Mouse (Mus musculus): ENCODE data around the gene Haus4. TPM values are rescaled to one million over a fixed set of nuclear protein-coding genes. Genes with fewer than 3 reads are reported as not detected.

Gene Haus4
- total RNA-seq, 4 experiments from 2014 or later, result 3.0 to 4.7 (median 3.4) TPM

DNA sequence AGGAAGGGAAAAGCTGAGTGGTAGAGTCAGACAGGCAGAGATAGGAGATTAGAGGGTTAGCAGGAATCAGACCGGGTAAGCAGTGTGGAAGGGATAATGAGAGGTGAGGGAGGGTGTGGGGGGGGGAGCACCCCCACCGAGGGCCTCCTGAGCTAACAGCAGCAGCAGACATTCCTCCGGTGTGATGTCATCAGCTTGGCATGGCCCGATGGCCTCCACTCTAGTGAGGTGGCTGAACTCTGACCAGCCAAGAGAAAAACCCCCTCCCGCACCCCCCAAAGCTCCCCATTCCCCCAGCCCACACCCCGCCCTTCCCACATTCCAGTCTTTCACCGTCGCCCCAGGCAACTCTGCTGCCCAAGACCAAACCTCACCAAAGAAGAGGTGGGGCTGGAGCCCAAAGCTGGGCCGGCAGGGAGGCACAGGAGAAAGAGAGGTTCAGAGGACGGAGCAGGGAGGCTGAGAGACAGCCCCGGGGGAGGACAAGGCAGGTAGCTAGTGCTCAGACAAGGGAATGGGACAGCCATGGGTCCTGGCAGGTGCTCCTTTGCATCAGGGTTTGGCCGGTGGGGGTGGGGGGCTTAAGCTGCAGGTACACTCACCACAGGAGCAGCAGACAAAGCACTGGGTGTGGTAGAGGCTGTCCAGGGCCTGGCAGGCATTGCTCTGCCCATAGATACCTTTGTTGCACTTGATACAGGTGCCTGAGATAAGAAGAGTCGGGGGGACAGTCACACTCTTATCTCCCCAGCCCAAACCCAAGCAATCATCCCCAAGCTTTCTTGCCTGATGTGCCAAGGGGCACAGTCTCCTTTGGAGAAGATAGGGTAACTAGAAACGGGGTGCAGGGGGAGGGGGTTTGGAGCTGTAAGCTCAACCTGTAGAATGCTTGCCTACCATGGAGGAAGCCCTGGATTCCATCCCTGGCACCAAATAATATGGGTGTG, 18.6 kb upstream of the Haus4 start:
- DNase-seq (ENCODE audit: low spot score in 2 of 2), result no peak

DNA sequence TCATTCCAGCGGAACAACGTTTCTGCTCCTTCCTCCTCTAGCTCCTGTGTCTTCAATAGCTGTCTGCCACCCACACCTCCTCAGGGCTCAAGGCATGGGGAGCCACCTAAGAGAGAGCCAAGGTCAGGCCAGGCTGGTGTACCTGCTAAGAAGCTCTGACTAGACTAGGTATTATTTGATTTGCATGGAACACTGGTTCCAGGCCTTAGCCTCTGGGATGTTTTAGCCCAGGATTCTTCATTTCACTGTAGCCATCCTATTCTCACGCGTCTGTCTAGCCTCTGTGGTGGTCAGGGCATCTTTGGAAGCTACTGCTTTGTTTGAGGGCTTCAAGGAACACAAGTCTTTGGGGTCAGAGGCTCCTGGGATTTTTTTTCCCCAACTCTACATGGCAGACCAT, 17.7 kb upstream of the Haus4 start:
- DNase-seq (ENCODE audit: low spot score in 2 of 2), result no peak

DNA sequence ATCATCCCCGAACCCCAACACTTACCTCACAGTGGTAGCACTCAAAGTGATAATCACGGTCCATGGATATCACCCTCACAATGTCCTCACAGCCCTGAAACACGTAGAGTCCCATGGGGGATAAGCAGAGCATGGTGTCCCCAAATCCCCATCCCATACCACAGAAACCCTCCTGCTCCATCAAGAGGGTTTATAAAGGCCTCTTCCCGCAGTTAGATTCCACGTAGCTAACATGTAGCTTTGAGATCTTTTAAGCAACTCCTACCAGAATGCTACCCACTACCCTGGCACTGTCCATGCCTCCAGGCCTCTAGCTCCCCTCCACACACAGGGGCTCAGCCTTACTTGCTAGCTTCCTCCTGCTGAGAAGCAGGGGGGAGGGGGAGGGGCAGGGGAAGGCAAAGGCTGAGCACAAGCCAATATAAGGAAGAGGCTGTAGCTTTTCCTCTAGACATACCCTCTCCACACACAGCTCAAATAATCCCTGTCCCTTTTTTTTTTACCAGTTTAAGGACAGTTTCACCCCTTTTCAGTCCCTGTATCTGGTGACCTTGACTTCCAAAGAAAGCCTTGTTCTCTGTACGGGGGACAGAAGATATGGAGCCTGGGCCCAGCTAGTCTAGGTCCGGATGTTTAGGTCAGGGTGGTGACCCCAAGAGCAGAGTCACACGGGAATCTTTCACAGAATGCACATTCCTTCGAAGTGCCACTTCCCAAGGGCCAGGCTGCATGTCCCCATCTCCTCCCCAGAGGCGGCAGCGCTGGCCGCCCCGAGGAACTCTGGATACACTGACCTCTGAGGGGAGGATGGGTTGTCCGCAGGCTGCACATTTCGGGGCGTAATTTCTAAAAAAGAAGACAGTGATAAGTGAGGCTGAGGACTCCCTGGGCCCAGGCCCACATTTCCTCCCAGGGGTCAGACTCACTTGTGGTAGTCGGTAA, 15.3 kb upstream of the Haus4 start:
- no peak for DNase-seq (ENCODE audit: low spot score in 2 of 2)

DNA sequence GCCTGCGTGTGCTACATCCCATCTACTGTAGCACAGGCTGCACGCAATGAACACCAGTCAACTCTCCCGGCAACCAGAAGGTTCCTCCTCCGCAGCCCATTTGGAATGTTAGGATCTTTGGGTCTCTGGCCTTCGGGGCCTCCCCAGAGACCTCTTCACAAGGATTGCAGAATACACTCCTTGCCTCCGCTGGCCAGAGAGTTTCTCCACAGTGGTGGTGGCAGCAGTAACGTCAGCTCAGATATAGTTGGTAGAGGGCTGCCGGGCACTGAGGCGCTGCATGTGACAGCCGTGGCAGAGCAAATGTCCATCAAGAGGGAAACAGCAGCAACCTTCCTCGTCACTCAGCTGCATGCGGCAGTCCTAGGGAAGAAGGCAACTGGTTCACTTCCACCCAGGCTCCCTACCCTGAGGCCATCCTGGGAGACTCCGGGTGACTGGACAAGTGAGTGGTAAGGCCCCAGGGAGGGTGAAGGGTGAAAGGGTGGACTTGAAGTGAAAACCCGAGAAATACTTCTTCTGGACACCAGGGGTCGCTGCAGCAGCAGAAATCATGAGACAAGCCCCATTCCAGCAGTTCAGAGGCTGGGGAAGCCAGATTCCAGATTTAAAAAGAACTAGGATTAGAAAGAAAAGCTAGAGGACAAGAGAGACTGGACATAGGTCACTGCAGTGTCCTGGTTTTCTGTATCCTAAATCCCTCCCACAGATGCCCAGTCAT, 14.4 kb upstream of the Haus4 start:
- peak in 1 of 2 experiments; percentile 66 for DNase-seq (ENCODE audit: low spot score in 2 of 2)

DNA sequence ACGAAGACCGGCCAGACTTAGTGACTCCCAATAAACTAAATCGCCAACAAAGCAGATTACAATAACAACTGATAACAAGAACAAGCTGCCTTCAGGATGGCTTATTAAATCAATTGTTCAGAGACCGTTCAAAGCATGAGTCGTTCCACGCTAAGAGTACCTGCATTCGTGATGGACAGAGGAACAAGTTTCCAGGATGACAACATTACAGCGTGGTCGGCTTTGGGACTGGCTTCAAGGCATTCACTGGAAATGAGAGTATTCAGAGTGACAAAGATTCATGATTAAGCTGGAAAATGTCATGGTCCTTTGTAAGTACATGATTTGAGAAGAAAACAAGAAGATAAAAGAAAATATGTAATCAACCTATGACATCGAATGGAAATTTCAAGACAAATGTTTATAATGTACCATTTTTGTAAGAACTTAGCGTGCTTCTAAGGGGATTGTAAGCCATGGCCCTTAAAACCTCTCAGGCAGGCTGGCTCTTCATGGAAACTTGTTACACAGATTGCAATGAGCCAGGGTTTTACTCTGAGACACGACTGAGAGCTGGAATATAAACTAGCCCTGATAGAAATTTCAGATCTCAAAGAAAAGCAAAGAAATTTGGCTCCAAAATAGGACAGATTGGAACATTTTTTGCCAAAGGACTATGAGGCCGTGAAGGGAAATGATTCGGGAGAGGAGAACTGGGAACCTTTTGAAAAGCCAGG, 6.3 kb upstream of the Haus4 start:
- no peak for DNase-seq (ENCODE audit: low spot score in 2 of 2)

DNA sequence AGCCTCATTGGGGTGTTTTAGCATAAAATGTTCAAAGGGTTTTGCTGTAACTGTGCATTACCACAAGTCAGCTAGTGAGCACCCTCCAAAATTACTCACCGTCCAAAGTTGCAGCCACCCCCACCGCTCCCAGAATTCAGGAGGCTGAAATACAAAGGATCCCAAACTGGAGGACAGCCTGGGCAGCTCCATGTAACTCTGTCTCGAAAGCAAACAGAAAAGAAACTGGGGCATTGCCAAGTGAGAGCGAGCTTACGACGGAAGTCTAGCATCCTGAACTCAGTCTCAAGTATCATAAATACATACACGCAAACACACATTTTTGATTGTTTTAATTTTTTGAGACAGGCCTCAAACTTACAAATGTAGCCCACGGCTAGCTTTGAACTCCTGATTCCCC, 2.9 kb upstream of the Haus4 start:
- DNase-seq (ENCODE audit: low spot score in 2 of 2), result no peak

DNA sequence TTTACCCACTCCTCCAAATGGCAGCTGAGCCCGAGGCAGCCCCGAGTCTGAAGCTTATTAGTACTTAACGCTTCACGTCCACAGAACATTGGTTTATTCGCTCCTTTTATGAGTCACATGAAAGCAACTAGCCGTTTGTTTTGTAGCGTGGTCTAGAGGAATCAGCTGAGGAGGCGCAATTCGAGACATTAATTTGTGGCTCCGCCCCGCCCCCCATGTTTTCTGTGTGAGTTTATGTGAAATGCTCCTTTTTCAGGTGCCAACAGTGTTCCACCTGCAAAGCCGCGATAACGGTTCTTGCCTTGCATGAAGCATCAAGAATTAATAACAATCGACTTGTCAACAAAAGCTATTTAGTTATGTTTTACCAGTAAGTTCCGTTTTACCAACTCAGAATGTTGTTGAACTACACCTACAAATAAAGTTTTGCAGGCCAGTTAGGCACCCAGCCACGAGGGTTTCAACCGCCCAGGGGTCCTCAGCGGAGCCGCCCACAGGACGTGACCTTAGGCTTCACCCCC, 902 bp downstream of the Haus4 start:
- DNase-seq (ENCODE audit: low spot score in 2 of 2), result no peak

DNA sequence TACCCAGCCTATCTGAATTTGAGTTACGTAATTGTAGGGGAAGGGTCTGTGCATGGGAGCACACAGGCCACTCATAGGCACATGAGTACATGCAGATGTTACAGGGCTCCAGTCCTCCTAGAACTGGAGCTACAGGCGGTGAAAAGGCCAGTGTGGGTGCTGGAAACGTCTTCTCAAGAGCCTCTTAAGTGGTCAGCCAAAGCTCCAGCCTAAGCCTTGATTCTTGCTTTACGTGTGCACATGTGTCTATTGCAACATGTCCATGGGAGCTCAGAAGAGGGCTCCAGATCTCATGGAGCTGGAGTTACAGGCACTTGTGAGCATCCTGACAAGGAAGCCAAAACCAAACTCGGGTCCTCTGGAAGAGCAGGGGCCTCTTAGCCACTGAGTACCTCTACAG, 9.7 kb downstream of the Haus4 start:
- DNase-seq (ENCODE audit: low spot score in 2 of 2), result no peak

DNA sequence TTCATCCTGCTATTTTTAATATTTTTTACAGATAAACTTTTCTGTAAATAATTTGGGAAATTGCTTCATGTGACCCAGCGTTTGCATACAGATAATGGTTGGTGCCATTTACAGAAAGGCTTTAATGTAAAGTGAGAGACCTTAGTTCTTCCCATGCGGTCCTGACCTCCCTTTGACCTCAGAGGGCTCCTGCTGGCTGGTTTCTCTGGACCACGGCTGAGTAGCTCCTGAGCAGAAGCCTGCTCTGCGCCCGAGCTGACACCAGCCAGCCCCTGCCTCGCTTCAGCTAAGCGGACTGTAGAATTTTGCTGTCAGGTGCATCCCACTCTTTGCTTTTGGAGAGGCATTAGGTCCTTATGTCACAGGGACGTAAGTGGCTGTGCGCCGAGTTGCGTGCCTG, 13.6 kb downstream of the Haus4 start:
- DNase-seq (ENCODE audit: low spot score in 2 of 2), result no peak

DNA sequence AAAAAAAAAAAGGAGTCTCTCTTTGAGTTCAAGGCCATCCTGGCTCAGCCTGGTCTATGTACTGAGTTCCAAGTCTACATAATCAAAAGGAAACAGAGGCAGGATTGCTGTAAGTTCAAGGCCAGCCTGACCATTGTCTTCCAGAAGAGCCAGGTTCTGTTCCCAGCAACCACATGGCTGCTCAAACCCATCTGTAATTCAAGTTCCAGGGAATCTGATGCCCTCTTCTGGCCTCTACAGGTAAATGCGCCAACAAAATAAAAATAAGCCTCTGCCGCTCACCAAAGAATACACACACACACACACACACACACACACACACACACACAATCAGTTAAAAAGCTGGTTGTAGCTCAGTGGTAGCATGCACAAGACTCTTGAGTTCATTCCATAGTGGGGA, 15.8 kb downstream of the Haus4 start:
- no peak for DNase-seq (ENCODE audit: low spot score in 2 of 2)

DNA sequence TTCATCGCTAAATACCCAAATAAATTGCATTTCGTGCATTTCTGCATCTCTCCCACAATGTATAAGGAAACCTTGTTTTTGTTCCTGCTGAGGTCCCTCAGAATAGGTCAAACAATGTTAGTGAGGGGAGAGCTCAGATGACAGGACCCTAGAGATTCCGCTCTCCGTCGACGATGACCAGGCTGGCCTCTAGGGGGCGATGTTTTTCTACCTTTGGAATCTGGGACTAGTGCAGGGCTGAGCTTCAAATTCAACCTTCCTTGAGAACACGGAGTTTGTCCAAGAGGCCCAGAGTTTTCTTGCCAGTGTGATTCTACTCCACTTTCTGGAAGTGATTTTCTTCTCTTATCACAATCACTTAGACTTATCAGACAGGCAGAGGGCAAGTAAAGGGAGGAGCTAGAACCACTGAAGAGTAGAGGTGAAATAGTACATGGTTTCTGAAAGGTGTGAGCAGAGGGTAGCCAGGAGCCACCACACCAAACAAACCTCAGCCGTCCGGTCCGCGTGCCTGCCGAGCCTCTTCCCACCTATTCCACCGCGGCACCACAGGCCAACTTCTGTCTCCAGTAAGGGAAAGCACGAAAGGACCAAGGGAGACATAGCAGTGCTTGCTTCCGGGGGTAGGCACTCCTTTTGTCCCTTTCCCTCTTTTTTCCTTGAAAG, 25.8 kb downstream of the Haus4 start:
- peak; percentile 48 to 76 for DNase-seq (ENCODE audit: low spot score in 2 of 2)

DNA sequence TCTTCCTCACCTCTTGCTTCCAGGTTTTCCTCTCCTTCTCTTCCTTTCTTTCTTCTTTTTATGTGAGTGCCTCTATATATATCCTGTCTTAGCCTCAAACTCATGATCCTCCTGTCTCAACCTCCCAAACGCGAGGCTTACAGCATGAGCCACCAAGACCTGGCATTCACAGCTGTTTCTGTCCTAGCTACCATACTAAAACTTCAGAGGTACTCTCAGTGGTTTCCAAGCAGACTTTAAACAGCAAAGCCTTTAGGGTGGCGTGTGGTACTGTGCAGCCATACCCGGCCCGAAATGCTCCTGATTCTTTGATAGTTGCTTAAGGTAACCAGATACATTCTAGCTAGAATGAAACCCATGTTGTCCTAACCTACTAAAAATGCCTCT, 26.4 kb downstream of the Haus4 start:
- DNase-seq (ENCODE audit: low spot score in 2 of 2), result no peak

DNA sequence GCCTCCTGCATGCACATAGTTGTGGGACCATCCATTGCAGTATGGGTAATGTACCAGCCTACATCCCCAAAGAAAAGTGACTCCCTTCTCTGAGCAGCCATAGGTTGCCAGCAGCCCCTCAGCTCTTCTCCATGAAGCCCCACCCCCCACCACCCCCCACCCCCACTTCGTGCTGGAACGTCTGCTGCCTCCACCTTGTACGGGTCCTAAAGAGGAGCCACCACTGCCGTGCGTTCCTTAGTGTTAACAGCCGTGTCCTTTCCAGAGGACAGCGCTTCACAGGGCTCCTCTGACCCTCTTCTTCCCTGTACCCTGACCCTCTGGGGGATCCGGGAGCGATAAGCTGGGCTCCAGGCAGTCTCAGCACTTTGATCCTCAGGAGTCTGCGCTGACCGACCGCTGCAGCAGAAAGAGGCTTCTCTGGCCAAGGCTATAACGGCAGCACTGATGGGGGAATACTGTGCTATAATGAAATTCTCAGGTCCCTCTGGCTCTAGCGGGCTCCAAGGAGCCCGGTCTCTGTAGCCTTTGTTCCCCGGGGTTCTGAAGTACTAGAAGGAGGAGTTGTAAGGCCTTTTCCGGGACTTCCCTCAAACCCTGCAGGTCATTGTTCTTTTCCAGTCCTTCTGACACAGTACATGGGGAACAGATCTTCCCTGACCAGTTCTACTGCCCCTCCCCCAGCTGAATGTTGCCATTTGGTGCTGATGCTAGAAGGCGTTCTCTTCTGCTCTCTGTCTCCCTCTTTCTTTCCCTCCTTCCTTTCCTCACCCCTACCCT, 27.0 kb downstream of the Haus4 start:
- DNase-seq (ENCODE audit: low spot score in 2 of 2), result no peak

DNA sequence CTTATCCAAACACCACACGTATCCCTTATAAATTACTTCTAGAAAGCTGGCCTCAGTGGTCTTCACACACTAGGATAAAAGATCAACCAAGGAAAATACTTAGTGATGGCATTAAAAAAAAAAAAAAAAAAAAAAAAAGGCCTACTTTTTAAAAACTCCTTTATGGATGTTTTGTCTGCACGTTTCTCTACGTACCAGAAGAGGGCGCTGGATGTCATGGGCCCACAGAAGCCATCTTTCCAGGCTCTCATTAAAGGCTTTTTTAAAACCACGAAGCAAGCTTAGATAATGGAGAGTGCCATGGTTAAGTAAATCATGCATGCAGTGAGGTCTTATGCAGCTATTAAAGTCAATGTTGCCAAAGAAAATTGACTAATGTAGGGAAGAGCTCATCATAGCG, 30.8 kb downstream of the Haus4 start:
- DNase-seq (ENCODE audit: low spot score in 2 of 2), result no peak

DNA sequence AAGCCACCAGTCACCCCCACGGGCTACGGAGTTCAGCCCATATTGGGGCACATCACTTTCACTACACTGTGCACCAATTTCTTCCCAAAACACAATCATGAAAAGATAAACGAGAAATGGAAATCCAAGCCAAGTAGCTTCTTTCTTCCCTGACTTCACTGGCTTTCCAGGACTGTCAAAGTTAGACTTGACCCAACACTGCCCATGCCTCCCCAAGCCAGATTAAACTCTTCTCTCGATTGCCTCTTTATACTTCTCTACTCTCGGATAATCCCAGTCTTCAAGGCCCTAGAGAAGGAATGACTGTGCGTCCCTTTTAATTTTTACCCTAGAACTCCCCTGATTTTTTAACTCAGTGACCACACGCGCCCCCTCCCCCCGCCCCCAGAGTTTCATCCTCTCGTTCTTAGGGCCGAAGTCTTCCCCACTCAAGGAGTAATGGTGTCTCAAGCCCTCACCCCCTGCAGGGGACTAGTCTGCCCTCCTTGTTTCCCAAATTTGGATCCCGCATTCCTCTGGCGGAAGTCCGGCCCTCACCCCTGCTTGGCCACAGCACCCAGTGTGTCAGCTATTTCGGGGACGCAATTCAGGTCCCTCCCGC, 37.6 kb downstream of the Haus4 start:
- DNase-seq (ENCODE audit: low spot score in 2 of 2), result no peak

DNA sequence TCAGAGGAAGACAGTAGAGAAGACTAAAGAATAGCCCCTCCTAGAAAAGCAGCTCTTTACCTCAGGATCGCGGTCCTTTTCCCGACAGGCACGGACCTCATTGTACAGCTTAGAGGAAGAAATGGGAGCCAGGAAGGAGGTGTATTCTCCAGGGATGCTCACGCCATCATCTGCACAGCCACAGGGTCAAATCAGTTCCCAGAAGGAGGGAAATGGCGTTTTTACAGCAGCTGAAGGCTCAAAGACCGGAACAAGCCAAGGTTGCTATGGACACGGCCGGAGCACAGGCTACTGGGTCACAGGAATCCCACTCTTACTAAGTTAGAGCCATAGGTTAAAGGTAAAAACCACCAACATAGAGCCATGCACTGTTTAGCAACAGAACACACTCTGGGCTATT, 44.6 kb downstream of the Haus4 start:
- DNase-seq (ENCODE audit: low spot score in 2 of 2), result no peak

DNA sequence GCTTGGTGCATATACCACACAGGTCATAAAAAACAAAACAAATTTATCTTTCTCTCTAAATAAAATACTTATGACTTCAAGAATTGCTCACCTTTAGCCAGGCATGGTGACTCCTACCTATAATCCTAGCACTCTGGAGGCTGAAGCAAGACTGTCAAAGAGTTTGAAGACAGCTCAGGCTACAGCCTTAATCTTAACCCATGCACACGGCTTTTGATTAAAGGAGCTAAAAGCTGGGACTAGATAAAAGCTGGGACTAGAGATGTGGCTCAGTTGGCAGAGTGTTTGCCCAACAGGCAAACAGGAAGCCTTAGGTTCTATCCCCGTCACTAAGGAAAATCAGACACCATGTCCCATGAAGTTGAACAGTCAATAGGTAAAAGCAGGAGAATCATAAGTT, 51.3 kb downstream of the Haus4 start:
- DNase-seq (ENCODE audit: low spot score in 2 of 2), result no peak

DNA sequence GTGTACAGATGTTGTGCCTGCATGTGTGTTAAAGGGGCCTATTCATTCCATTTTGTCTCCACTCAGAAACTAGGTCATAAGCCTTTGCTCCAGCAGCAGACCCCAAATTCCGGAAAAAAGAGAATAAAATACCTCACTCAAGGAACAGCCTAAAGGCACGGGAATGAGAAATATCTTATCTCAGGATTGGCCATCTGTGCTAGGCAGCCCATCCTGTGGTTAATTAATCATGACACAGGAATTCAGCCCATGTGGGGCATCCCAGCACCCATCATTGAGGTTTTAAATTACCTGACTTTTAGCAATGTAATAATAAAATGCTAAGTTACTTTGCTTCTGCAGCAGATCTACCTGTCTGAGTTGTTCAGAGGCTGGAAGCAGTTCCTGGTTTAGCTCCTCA, 53.1 kb downstream of the Haus4 start:
- no peak for DNase-seq (ENCODE audit: low spot score in 2 of 2)

DNA sequence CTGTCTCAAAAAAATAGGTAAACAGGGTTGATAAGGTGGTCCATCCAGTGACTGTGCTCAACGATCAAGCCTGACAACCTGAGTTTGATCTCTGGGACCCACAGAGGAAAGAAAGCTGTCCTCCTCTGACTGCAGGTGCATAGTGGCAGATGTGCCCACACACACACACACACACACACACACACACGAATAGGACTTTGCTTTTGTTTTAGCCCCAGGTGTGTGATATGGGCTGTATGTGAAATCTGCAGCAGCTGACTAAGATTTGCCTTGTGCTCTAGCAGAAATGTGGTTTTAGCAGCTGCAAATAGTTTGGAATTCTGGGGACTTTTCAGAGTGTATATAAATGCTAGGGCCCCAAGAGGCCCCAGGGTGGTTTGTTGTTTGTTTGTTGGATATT, 55.1 kb downstream of the Haus4 start:
- DNase-seq (ENCODE audit: low spot score in 2 of 2), result no peak
